Comparison of ENCODE assay signal across 35 mouse cellular contexts in genomic region chr11:21973597-21973996, GRCm38 (mm10). TPM values are rescaled to one million over a fixed set of nuclear protein-coding genes. Genes with fewer than 3 reads are reported as not detected.
DNase-seq lines count a peak whose midpoint lies in the region; ATAC-seq and TF ChIP-seq lines count a peak whose summit lies in the region.
"Had no signal": no experiment of that assay in that cellular context is flagged by ENCODE, and none has a peak within 500 bp of the region (broad histone marks: within the 10 kb centered on the region; RNA-seq: fewer than 3 reads in every experiment).

No protein-coding gene starts in this region.

- H3K4me1 ChIP-seq in limb, embryonic 14.5 days (ENCODE audit: control insufficient read depth, insufficient read depth, low read length): no peaks in the 10 kb centered on the region
- no peaks in the 10 kb centered on the region for H3K4me1 ChIP-seq in limb, embryonic 10.5 days
- H3K4me1 ChIP-seq: embryonic facial prominence, embryonic 13.5 days; forebrain, embryonic 12.5 days; heart, embryonic 13.5 days; limb, embryonic 13.5 days; liver, embryonic 12.5 days; megakaryocyte, embryonic 14.5 days; midbrain, embryonic 13.5 days; stomach, embryonic 15.5 days had no signal

- no peak for TF ChIP-seq POLR2A in limb, embryonic 14.5 days (IDR thresholded peaks at IDR 0.05; ENCODE audit: borderline replicate concordance, extremely low read depth, insufficient read depth, insufficient read length)

- no peaks in the 10 kb centered on the region for H3K79me2 ChIP-seq in C2C12 (ENCODE audit: control insufficient read depth, insufficient read depth)

- no peak overlapping the region for H3K4me2 ChIP-seq in limb, embryonic 14.5 days (replicated peaks; ENCODE audit: low read depth, low read length, severe bottlenecking)
- H3K4me2 ChIP-seq: embryonic facial prominence, embryonic 13.5 days; forebrain, embryonic 12.5 days; heart, embryonic 13.5 days; hindbrain, embryonic 14.5 days; limb, embryonic 13.5 days; liver, embryonic 12.5 days; midbrain, embryonic 13.5 days; stomach, embryonic 15.5 days had no signal

- no peaks in the 10 kb centered on the region for H3K27me3 ChIP-seq in limb, embryonic 14.5 days (ENCODE audit: control insufficient read depth, insufficient read depth, low read length)
- H3K27me3 ChIP-seq in limb, embryonic 10.5 days (ENCODE audit: low read depth, poor library complexity, severe bottlenecking): no peaks in the 10 kb centered on the region
- no peaks in the 10 kb centered on the region for H3K27me3 ChIP-seq in C2C12 (ENCODE audit: control insufficient read depth, insufficient read depth, insufficient read length)
- H3K27me3 ChIP-seq: embryonic facial prominence, embryonic 13.5 days; forebrain, embryonic 12.5 days; heart, embryonic 13.5 days; limb, embryonic 13.5 days; liver, embryonic 12.5 days; megakaryocyte, embryonic 14.5 days; midbrain, embryonic 13.5 days; stomach, embryonic 15.5 days had no signal

- H3ac ChIP-seq in C2C12 (ENCODE audit: control insufficient read depth, insufficient read length, low read depth): no peak overlapping the region

- H3K4me3 ChIP-seq in limb, embryonic 14.5 days (replicated peaks; ENCODE audit: low read length): no peak overlapping the region
- no peak overlapping the region for H3K4me3 ChIP-seq in limb, embryonic 10.5 days
- H3K4me3 ChIP-seq in C2C12 (ENCODE audit: insufficient read depth, poor library complexity, severe bottlenecking): no peak overlapping the region
- H3K4me3 ChIP-seq: embryonic facial prominence, embryonic 13.5 days; erythroblast, embryonic 14.5 days; forebrain, embryonic 12.5 days; heart, adult 2 months; heart, embryonic 13.5 days; layer of hippocampus, adult 2 months; left cerebral cortex, adult 2 months; limb, embryonic 13.5 days; liver, embryonic 12.5 days; megakaryocyte, embryonic 14.5 days; midbrain, embryonic 13.5 days; stomach, embryonic 15.5 days had no signal

- no peak for TF ChIP-seq CTCF in C2C12 (IDR thresholded peaks at IDR 0.05; ENCODE audit: control insufficient read depth, insufficient read depth, insufficient read length)

- no peak overlapping the region for H3K9ac ChIP-seq in limb, embryonic 14.5 days (ENCODE audit: low read depth, low read length, severe bottlenecking)
- H3K9ac ChIP-seq: embryonic facial prominence, embryonic 13.5 days; forebrain, embryonic 12.5 days; forebrain, postnatal 0 days; heart, embryonic 13.5 days; hindbrain, embryonic 14.5 days; limb, embryonic 13.5 days; liver, embryonic 12.5 days; liver, postnatal 0 days; midbrain, embryonic 13.5 days; stomach, embryonic 15.5 days had no signal

- H3K79me3 ChIP-seq in C2C12 (ENCODE audit: low read depth): no peaks in the 10 kb centered on the region

- no peaks in the 10 kb centered on the region for H3K36me3 ChIP-seq in limb, embryonic 14.5 days (ENCODE audit: control insufficient read depth, insufficient read depth, low read length)
- H3K36me3 ChIP-seq in limb, embryonic 10.5 days: no peaks in the 10 kb centered on the region
- no peaks in the 10 kb centered on the region for H3K36me3 ChIP-seq in C2C12 (ENCODE audit: control insufficient read depth, insufficient read depth)
- H3K36me3 ChIP-seq: embryonic facial prominence, embryonic 13.5 days; forebrain, embryonic 12.5 days; heart, embryonic 13.5 days; limb, embryonic 13.5 days; liver, embryonic 12.5 days; midbrain, embryonic 13.5 days; stomach, embryonic 15.5 days had no signal

- H3K9me3 ChIP-seq in limb, embryonic 14.5 days (ENCODE audit: control insufficient read depth, low read length): no peaks in the 10 kb centered on the region
- no peaks in the 10 kb centered on the region for H3K9me3 ChIP-seq in limb, embryonic 10.5 days (replicated peaks)
- H3K9me3 ChIP-seq: embryonic facial prominence, embryonic 13.5 days; forebrain, embryonic 12.5 days; heart, embryonic 13.5 days; limb, embryonic 13.5 days; liver, embryonic 12.5 days; midbrain, embryonic 13.5 days; stomach, embryonic 15.5 days had no signal

- ATAC-seq in limb, embryonic 14.5 days (ENCODE audit: low FRiP score, low read depth): no peak; the same call in 1 of the 2 replicates
- ATAC-seq: CD4-positive, CD25-positive, alpha-beta regulatory T cell, adult 4 months; forebrain, postnatal 0 days; intestine, postnatal 0 days; liver, embryonic 12.5 days; liver, postnatal 0 days; midbrain, embryonic 13.5 days had no signal

- H3K27ac ChIP-seq in limb, embryonic 14.5 days (replicated peaks; ENCODE audit: low read depth, low read length): no peak overlapping the region
- H3K27ac ChIP-seq in limb, embryonic 10.5 days: no peak overlapping the region
- H3K27ac ChIP-seq: embryonic facial prominence, embryonic 13.5 days; forebrain, embryonic 12.5 days; heart, adult 2 months; heart, embryonic 13.5 days; hindbrain, embryonic 14.5 days; layer of hippocampus, adult 2 months; left cerebral cortex, adult 2 months; limb, embryonic 13.5 days; liver, embryonic 12.5 days; midbrain, embryonic 13.5 days; stomach, embryonic 15.5 days had no signal

- DNase-seq in adrenal gland, adult 2 months: peak; percentile 30
- no peak for DNase-seq in adrenal gland, postnatal 25 days
- peak; percentile 57 for DNase-seq in limb, embryonic 14.5 days (ENCODE audit: low spot score)
- no peak for DNase-seq in limb, embryonic 10.5 days (ENCODE audit: low spot score)
- DNase-seq in fat pad, adult 2 months (ENCODE audit: extremely low read depth, low read depth, low spot score): peak; percentile 47
- DNase-seq in layer of hippocampus, adult 11-12 months (ENCODE audit: low spot score): no peak
- no peak for DNase-seq in cerebellum, adult 11 months
- DNase-seq: cerebellum, adult 8-10 months; cerebellum, postnatal 25 days; embryo, embryonic 11 days; forebrain, postnatal 0 days; gastrocnemius, postnatal 25 days; heart, adult 2 months; kidney, postnatal 25 days; liver, postnatal 0 days; lung, postnatal 36 days had no signal

- WGBS in limb, embryonic 14.5 days: 70% methylated on average over 3 of the region's 3 CpGs
- WGBS in limb, embryonic 10.5 days: 75% methylated on average over 3 of the region's 3 CpGs

TF ChIP-seq in C2C12, 6 proteins besides CTCF, POLR2A, EP300 and RAD21:
- TF ChIP-seq MAX (IDR thresholded peaks at IDR 0.05): no peak
- no peak for TF ChIP-seq FOSL1 (IDR thresholded peaks at IDR 0.05; ENCODE audit: insufficient read depth, low read length, poor library complexity, severe bottlenecking)
- TF ChIP-seq USF1 (IDR thresholded peaks at IDR 0.05; ENCODE audit: low read depth): no peak
- TF ChIP-seq CEBPB (IDR thresholded peaks at IDR 0.05; ENCODE audit: low read depth): peak; percentile 87
- TF ChIP-seq MYOD1 (IDR thresholded peaks at IDR 0.05; ENCODE audit: control insufficient read depth, insufficient read length, low read depth): peak; percentile 95

RNA-seq across cellular contexts. Expression of gene Otx1, which starts 29.1 kb away (rescaled TPM):
- not detected for total RNA-seq in adrenal gland, adult 2 months (2021)
- polyA plus RNA-seq in adrenal gland, adult 2 months (2012; rRNA removed): not detected in 2 replicates
- total RNA-seq in adrenal gland, postnatal 25 days (2021): not detected in 2 replicates
- 3.3 and 3.4 TPM in 2 replicates for polyA plus RNA-seq in limb, embryonic 14.5 days (2012; rRNA removed)
- 2.2 TPM in 2 replicates for polyA plus RNA-seq in limb, embryonic 14.5 days (2014; fragmentation: Nextera tagmentation; extraction: Ambion mirVana)
- polyA plus RNA-seq in limb, embryonic 10.5 days (2016; fragmentation: Nextera tagmentation; extraction: Ambion mirVana): 0.14 and 0.15 TPM in 2 replicates
- 0.84 TPM for polyA plus RNA-seq in C2C12 (2012; fragmentation: generic; extraction: Trizol)
- total RNA-seq: adrenal gland, postnatal 4 days; gastrocnemius, postnatal 25 days; heart, adult 2 months; heart, postnatal 10 days; hematopoietic stem cell, adult 5-6 weeks had no signal
- polyA plus RNA-seq: CD4-positive, CD25-positive, alpha-beta regulatory T cell, adult 4 months; erythroblast, embryonic 14.5 days; intestine, postnatal 0 days; kidney, embryonic 14.5 days; liver, embryonic 12.5 days; liver, postnatal 0 days had no signal

Comparison
In these comparisons a context has a peak if more than half of its experiments do, and no peak if none do; other contexts are left out.
1. DNase-seq: peak in adrenal gland, adult 2 months (single experiment), limb, embryonic 14.5 days (single experiment) and fat pad, adult 2 months (single experiment); none in adrenal gland, postnatal 25 days (single experiment), limb, embryonic 10.5 days (single experiment), layer of hippocampus, adult 11-12 months (single experiment) and cerebellum, adult 11 months (single experiment).